Mouse (Mus musculus) retina, embryonic 14.5 days (tissue): ENCODE results near the gene Gnaz.

Experiments used
- DNase-seq: peaks from one replicate; pipeline ENCODE4 v3.0.0-alpha.2; 2015; ENCODE audit warnings: low spot score

Gnaz gene

GRCm38 (mm10) chr10:75062621-75063020 lies 95.6 kb downstream of the Gnaz start:
- no peak for DNase-seq

- no peak for DNase-seq
Observed at GRCm38 (mm10) chr10:75063301-75063965, 96.5 kb downstream of the Gnaz start.

GRCm38 (mm10) chr10:75065691-75066090 lies 98.7 kb downstream of the Gnaz start:
- DNase-seq, result no peak
